Mouse (Mus musculus): Measurements from ENCODE around the gene Pik3c2g.
"Not testable (repeated sequence)": the region's sequence is repeated elsewhere in the genome, so short reads cannot be mapped to it uniquely, and the experiment has no call there.

The Pik3c2g gene

GRCm38 (mm10) chr6:139908997-139909669 lies 322.1 kb downstream of the Pik3c2g start:
- no peak for DNase-seq (ENCODE audit: low spot score)

GRCm38 (mm10) chr6:139928766-139929165 lies 341.7 kb downstream of the Pik3c2g start:
- no peak for DNase-seq (ENCODE audit: low spot score)

DNA sequence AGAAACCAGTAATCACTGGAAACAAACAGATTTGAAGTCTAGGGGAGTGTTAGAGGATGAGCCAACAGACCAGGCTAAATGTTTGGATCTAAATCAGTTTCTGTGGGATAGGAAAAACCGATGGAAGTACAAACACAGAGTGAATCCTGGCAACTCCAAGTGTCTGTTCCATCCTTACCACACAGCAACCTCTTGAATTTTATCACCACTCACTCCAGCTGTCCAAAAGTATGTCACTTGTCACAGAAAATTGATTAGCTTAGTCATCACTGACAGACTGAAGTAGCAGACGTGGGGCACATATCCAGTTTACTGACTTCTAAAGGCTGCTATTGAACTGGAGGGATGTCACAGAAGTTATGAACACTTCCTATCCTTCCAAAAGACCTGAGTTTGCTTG lies 347.8 kb downstream of the Pik3c2g start:
- DNase-seq (ENCODE audit: low spot score), result no peak

DNA sequence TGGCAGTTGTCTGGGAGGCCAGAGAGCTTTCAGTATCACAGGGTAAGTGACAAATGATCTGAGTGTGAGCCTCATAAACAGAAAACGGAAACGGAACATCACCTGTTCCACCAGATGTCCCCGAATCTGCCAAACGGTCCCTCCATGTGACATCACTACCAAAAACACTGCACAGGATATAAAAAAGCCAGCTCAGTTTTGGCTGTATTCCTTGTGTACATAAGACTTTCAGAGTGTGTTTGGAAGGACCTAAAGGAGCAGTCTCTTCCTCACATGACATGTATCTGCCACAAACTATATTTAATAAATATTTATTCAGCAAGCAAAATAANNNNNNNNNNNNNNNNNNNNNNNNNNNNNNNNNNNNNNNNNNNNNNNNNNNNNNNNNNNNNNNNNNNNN lies 350.6 kb downstream of the Pik3c2g start:
- not testable (repeated sequence) for DNase-seq (ENCODE audit: low spot score)

DNA sequence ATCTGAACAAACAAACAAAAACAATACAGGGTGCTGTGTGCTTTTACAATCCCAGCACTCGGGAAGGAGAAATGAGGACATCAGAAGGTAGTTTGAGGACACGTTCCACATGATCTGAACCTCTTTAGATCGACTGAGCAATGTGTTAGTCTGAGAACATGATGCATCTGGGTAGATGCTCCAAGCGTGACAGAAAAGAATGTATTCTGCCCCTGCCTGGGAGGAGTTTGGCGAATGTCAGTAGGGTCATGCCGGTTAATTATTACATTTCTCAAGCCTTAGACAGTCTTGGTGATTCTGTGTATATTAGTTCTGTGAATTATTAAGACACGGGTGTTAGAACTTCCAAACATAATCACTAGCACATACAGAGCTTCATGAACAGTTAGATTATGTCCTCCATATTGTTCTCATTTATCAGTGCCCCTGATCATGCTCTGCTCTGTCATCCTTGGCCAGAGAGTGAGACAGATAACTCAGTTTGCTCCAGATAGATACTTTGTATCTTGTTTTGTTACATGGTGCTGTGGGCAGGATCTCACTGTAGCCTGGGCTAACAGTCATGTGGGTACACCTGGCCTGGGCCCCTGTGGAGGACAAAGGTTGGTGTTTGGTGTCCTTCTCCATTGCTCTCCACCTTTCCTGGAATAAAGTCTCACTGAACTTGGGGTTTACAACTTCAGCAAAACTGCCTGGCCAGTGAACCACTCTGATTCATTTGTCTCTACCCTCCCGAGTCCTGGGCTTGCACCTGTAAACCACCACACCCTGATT lies 360.3 kb downstream of the Pik3c2g start:
- no peak for DNase-seq (ENCODE audit: low spot score)

DNA sequence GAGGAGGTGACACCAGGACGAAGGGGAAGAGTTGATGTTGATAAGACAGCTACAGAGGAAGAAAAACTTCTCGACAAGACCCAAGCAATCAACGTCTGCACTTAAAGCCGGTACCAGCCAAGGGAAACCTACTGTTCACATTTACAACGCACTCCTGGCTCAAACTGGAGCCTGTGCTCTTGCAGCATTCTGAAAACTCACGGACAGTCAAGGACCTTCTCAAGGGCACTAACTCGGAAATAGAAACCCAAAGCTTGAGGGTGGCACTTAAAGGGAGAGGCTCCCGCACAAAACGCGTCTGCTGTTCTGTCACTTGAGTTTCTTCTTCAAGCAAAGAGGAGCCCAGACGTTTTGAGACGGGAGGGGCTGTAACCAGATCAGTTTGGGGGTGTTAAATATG lies 366.6 kb downstream of the Pik3c2g start:
- no peak for DNase-seq (ENCODE audit: low spot score)

- DNase-seq (ENCODE audit: low spot score), result no peak
Measured at GRCm38 (mm10) chr6:139957531-139958241, 370.7 kb downstream of the Pik3c2g start.

- DNase-seq (ENCODE audit: low spot score), result no peak
Measured at GRCm38 (mm10) chr6:139963775-139964174, 376.8 kb downstream of the Pik3c2g start.

- no peak for DNase-seq (ENCODE audit: low spot score)
Measured at GRCm38 (mm10) chr6:139964895-139965294, 377.9 kb downstream of the Pik3c2g start.

DNA sequence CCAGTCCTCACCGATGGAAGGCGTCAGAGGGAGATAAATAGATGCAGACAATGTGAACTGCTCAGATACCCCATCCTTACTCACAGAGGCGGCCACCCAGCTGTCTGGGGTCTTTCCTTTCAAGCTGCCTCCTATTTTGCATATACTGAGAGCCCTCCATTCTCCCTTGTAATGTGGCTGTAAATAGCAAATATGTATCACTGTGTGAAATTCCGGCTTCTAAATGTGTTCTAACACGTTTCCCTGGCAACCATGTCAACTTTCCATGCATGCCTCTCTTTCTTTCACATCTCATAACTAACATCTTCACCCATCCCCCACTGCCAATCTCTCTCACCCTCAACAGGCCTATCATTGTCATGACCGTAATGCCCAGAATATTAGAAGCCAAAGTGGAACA lies 379.7 kb downstream of the Pik3c2g start:
- no peak for DNase-seq (ENCODE audit: low spot score)

GRCm38 (mm10) chr6:139971608-139972298 lies 384.7 kb downstream of the Pik3c2g start:
- no peak for DNase-seq (ENCODE audit: low spot score)

DNA sequence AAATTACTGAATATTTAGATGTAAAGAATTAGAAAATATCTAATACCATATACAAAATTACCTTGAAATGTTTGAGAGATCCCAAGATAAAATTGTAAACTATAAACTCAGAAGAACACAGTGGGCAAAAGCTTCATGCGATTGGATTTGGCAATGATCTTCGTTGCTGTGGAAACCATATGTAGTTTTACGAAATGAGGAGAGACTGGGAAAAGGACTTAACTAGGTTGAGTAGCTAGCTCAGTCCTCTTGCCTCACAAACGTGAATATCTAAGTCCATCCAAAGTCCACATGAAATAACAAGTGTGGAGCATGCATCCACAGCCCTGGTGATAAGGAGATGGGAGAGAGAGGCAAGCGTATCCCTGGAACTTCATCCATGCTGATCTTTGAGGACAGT lies 387.6 kb downstream of the Pik3c2g start:
- no peak for DNase-seq (ENCODE audit: low spot score)

- DNase-seq (ENCODE audit: low spot score), result no peak
Measured at GRCm38 (mm10) chr6:139978114-139978513, 391.1 kb downstream of the Pik3c2g start.

- no peak for DNase-seq (ENCODE audit: low spot score)
Measured at GRCm38 (mm10) chr6:139981061-139981460, 394.0 kb downstream of the Pik3c2g start.

DNA sequence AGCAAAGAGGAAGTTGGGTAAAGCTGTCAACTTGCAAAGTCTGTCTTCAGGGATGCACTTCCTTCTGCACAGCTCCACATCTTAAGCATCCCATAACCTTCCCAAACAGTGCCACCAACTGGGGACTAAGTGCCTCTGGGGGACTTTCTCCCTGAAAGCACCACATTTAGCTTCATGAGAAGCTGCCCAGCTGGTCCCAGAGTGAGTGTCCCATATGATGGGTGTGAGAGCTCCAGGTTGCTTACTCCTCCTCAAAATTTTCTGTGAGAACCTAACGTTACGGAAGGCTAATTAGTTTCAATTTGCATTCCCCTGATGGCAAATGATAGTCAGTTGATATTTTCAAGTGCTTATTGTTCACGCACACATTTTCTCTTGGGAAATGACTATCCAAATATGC lies 397.0 kb downstream of the Pik3c2g start:
- no peak for DNase-seq (ENCODE audit: low spot score)

GRCm38 (mm10) chr6:139986564-139986963 lies 399.5 kb downstream of the Pik3c2g start:
- no peak for DNase-seq (ENCODE audit: low spot score)

- DNase-seq (ENCODE audit: low spot score), result no peak
Measured at GRCm38 (mm10) chr6:139989075-139989474, 402.1 kb downstream of the Pik3c2g start.

DNA sequence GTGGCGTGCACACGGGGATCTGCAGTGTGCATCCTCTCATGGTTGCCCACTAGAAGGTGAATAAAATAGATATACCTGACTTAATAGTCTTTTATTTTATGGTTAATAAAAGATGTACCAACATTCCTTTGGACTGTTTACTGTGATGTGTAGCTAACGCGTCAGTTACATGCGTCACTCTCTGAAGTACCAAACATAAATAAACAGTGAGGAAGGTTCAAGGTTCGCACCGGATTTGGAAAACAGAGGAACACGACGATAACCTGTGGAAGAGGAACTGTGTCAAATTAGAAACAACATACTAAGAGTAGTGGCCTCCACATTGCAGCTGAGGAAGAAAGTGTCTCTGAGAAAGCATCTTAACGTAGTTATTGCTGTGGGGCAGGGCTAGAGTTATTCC lies 402.6 kb downstream of the Pik3c2g start:
- DNase-seq (ENCODE audit: low spot score), result no peak

GRCm38 (mm10) chr6:140005181-140005580 lies 418.2 kb downstream of the Pik3c2g start:
- no peak for DNase-seq (ENCODE audit: low spot score)
